Mouse (Mus musculus): ENCODE measurements around the gene Batf. TPM values are rescaled to one million over a fixed set of nuclear protein-coding genes. Genes with fewer than 3 reads are reported as not detected.

Gene Batf
- 1.1 and 1.5 TPM in 2 replicates for polyA plus RNA-seq (2014; fragmentation: Nextera tagmentation; extraction: Ambion mirVana)

DNA sequence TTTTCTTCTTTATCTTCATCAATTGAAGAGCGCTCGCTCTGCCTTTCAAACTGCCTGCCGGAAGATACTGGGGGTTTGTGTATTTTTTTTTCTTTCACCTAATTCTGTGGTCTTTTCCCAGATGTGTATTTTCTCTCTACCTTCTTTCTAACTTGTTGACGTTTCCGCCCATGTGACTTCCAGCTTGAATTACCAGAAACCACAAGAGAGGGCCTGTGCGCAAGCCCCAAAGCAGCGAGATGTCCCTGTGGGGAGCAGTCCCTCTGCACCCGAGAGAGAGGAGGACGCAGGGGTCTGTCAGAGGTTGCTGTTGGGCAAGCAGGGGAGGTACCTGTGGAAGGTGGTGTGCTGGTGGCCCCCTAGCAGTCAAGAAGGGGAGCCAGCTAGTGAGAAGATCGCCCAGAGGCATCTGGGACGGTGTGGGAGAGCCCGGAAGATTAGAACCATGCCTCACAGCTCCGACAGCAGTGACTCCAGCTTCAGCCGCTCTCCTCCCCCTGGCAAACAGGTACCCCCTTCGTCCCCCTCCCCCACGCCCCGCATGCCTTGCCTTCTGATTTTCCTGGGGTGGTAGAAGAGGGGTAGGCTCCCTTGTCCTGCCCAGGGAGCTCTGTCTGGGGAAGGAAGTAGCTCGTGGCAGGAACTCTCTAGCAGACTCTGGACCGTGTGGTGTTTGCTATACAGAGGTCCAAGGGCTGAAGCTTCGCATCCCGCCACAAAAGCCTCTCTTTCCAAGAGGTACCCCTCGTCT is at the start of gene Batf:
Gene Batf (plus strand): TSS at position 204 of the 751 bp plus-strand sequence.
- Histone ChIP-seq H3K9me3 (ENCODE audit: control insufficient read depth, low read length) (no peaks in the 10 kb centered on the region), H3K9ac (ENCODE audit: low read length) (no peak within 1 kb of the TSS), H3K4me3 (ENCODE audit: low read depth, low read length) (no peak within 1 kb of the TSS), H3K27me3 (ENCODE audit: control insufficient read depth, insufficient read depth, low read length) (no peaks in the 10 kb centered on the region), H3K4me1 (ENCODE audit: control insufficient read depth, insufficient read depth, low read length) (no peaks in the 10 kb centered on the region), H3K36me3 (ENCODE audit: control insufficient read depth, insufficient read depth, low read length) (no peaks in the 10 kb centered on the region), H3K27ac (ENCODE audit: low read depth, low read length) (no peak within 1 kb of the TSS), H3K4me2 (ENCODE audit: low read depth) (no peak within 1 kb of the TSS)
- 53% methylated on average over 20 of the region's 22 CpGs for WGBS
- DNase-seq (ENCODE audit: low spot score) = no peak
- no peak for ATAC-seq (ENCODE audit: insufficient read depth, low FRiP score, low TSS enrichment)

DNA sequence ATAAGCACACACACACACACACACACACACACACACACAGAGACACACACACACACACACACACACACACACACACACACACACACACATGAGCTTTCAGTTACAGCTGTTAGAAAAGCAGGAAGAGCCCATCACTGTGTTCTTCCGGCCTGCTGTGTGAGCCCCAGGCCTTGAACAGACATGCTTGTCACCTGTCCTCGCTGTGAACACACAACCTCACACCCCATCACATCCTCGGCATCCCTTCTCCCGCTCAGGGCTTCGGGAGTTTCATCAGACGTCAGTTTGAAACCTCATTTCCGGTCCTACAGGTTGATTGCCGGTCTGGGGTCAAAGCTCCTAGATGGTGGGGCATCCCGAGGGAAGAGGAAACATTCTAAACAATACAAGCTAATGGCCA is 48.5 kb upstream of the Batf start:
- peaks cover 3% of the 10 kb centered on the region; the same call in 1 of the 2 replicates for H3K4me1 ChIP-seq (ENCODE audit: control insufficient read depth, insufficient read depth, low read length)
- no peak overlapping the region for H3K4me3 ChIP-seq (ENCODE audit: low read depth, low read length)
- H3K27ac ChIP-seq (ENCODE audit: low read depth, low read length) = no peak overlapping the region
- ATAC-seq (ENCODE audit: insufficient read depth, low FRiP score, low TSS enrichment) = no peak
- H3K27me3 ChIP-seq (ENCODE audit: control insufficient read depth, insufficient read depth, low read length) = no peaks in the 10 kb centered on the region
- H3K9me3 ChIP-seq (ENCODE audit: control insufficient read depth, low read length) = no peaks in the 10 kb centered on the region
- no peak for DNase-seq (ENCODE audit: low spot score)
- no peaks in the 10 kb centered on the region for H3K36me3 ChIP-seq (ENCODE audit: control insufficient read depth, insufficient read depth, low read length)
- 80% methylated on average over 9 of the region's 9 CpGs for WGBS
- H3K4me2 ChIP-seq (ENCODE audit: low read depth) = no peak overlapping the region
- no peak overlapping the region for H3K9ac ChIP-seq (ENCODE audit: low read length)

DNA sequence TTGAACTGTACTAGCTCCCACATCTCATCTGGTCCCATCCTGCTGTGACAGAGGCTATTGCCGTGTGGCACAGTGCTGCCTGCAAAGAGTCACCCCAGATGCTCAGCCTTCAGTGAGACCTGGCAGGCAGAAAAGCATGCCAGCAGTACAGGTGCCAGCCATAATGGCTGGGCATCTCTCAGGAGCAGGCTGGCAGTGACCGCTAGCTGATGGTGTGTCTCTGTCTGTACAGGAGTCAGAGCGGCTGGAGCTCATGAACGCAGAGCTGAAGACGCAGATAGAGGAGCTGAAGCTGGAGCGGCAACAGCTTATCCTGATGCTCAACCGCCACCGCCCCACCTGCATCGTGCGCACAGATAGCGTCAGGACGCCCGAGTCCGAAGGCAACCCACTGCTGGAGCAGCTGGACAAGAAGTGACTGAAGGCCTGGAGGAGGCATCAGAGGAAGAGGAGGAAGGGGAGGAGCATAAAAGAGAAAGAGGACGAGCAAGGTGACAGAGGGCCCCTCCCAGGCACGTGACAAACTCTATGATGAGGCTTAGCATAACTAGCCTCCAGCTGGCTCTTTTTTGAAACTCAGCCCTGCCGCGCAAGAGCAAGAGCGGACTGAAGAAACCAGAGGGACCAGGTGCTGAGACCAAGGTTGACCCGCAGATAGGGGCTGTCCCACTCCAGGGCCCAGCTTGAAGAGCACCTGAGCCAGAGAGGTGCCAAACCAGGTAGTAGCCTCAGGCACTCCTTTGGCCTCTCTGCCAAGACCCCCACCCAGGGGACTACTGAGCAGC is 47.7 kb upstream of the Batf start:
- Histone ChIP-seq H3K27me3 (ENCODE audit: control insufficient read depth, insufficient read depth, low read length) (no peaks in the 10 kb centered on the region), H3K4me2 (ENCODE audit: low read depth) (no peak overlapping the region), H3K36me3 (ENCODE audit: control insufficient read depth, insufficient read depth, low read length) (no peaks in the 10 kb centered on the region), H3K9me3 (ENCODE audit: control insufficient read depth, low read length) (no peaks in the 10 kb centered on the region), H3K4me3 (ENCODE audit: low read depth, low read length) (no peak overlapping the region), H3K4me1 (ENCODE audit: control insufficient read depth, insufficient read depth, low read length) (peaks cover 3% of the 10 kb centered on the region; the same call in 1 of the 2 replicates), H3K9ac (ENCODE audit: low read length) (no peak overlapping the region), H3K27ac (ENCODE audit: low read depth, low read length) (no peak overlapping the region)
- DNase-seq (ENCODE audit: low spot score) (no peak), ATAC-seq (ENCODE audit: insufficient read depth, low FRiP score, low TSS enrichment) (no peak)
- WGBS = 79% methylated on average over 20 of the region's 20 CpGs

DNA sequence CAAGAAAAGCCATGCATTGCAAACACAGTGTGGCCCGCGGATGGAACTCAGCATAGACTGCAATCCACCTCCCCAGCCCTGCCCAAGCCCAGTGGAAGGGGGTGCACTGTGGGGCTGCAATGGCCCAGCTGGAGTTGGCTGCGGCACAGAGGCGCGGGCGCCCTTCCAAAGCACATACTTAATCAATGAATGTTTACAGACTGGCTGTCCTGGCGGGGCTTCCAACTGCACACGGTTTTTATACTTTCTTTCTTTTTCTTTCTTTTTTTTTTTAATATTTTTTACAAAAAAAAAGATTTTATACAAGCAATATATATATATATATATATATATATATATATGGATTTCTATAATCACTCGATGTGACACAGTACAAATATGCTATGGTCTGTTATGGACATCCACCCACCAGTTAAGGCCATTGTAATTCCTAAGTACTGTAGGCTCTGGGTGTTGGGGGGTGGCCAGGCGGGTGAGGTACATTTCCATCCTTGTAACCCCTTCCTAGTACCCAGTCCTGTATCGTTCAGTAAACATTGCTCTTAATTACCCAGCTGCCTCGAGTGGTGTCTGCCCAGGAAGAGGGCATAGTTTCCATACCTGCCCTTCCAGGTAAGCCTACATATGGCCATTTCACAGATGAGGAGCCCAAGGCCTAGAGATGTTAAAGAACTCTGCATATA is 47.0 kb upstream of the Batf start:
- ATAC-seq (ENCODE audit: insufficient read depth, low FRiP score, low TSS enrichment) (no peak), DNase-seq (ENCODE audit: low spot score) (no peak)
- no peak overlapping the region for H3K27ac ChIP-seq (ENCODE audit: low read depth, low read length)
- peaks cover 3% of the 10 kb centered on the region; the same call in 1 of the 2 replicates for H3K4me1 ChIP-seq (ENCODE audit: control insufficient read depth, insufficient read depth, low read length)
- H3K4me3 ChIP-seq (ENCODE audit: low read depth, low read length) = no peak overlapping the region
- H3K27me3 ChIP-seq (ENCODE audit: control insufficient read depth, insufficient read depth, low read length) = no peaks in the 10 kb centered on the region
- H3K9me3 ChIP-seq (ENCODE audit: control insufficient read depth, low read length) = no peaks in the 10 kb centered on the region
- no peak overlapping the region for H3K4me2 ChIP-seq (ENCODE audit: low read depth)
- H3K36me3 ChIP-seq (ENCODE audit: control insufficient read depth, insufficient read depth, low read length) = no peaks in the 10 kb centered on the region
- 90% methylated on average over 12 of the region's 12 CpGs for WGBS
- no peak overlapping the region; the same call in 1 of the 2 replicates for H3K9ac ChIP-seq (ENCODE audit: low read length)

- 79% methylated on average over 10 of the region's 10 CpGs for WGBS
- no peak for DNase-seq (ENCODE audit: low spot score)
- no peaks in the 10 kb centered on the region for H3K36me3 ChIP-seq (ENCODE audit: control insufficient read depth, insufficient read depth, low read length)
These were observed 45.5 kb upstream of the Batf start for GRCm38 (mm10) chr12:85640852-85641563.

GRCm38 (mm10) chr12:85641564-85641931 is 44.9 kb upstream of the Batf start:
- no peak for DNase-seq (ENCODE audit: low spot score)
- no peaks in the 10 kb centered on the region for H3K9me3 ChIP-seq (ENCODE audit: control insufficient read depth, low read length)
- H3K36me3 ChIP-seq (ENCODE audit: control insufficient read depth, insufficient read depth, low read length) = no peaks in the 10 kb centered on the region
- H3K9ac ChIP-seq (ENCODE audit: low read length) = no peak overlapping the region
- no peak overlapping the region for H3K27ac ChIP-seq (ENCODE audit: low read depth, low read length)
- H3K27me3 ChIP-seq (ENCODE audit: control insufficient read depth, insufficient read depth, low read length) = no peaks in the 10 kb centered on the region
- ATAC-seq (ENCODE audit: insufficient read depth, low FRiP score, low TSS enrichment) = no peak
- WGBS = 54% methylated on average over 4 of the region's 4 CpGs
- H3K4me1 ChIP-seq (ENCODE audit: control insufficient read depth, insufficient read depth, low read length) = peaks cover 3% of the 10 kb centered on the region; the same call in 1 of the 2 replicates
- H3K4me2 ChIP-seq (ENCODE audit: low read depth) = no peak overlapping the region
- H3K4me3 ChIP-seq (ENCODE audit: low read depth, low read length) = no peak overlapping the region

More at GRCm38 (mm10) chr12:85640852-85641563, 45.5 kb upstream of the Batf start:
- Histone ChIP-seq H3K27ac (ENCODE audit: low read depth, low read length) (no peak overlapping the region), H3K27me3 (ENCODE audit: control insufficient read depth, insufficient read depth, low read length) (no peaks in the 10 kb centered on the region), H3K9ac (ENCODE audit: low read length) (no peak overlapping the region), H3K4me3 (ENCODE audit: low read depth, low read length) (no peak overlapping the region), H3K4me1 (ENCODE audit: control insufficient read depth, insufficient read depth, low read length) (peaks cover 3% of the 10 kb centered on the region; the same call in 1 of the 2 replicates), H3K4me2 (ENCODE audit: low read depth) (no peak overlapping the region), H3K9me3 (ENCODE audit: control insufficient read depth, low read length) (no peaks in the 10 kb centered on the region)
- ATAC-seq (ENCODE audit: insufficient read depth, low FRiP score, low TSS enrichment) = no peak

GRCm38 (mm10) chr12:85643735-85644134 is 42.7 kb upstream of the Batf start:
- Histone ChIP-seq H3K27ac (ENCODE audit: low read depth, low read length) (no peak overlapping the region), H3K36me3 (ENCODE audit: control insufficient read depth, insufficient read depth, low read length) (no peaks in the 10 kb centered on the region)
- WGBS = 78% methylated on average over 5 of the region's 5 CpGs

DNA sequence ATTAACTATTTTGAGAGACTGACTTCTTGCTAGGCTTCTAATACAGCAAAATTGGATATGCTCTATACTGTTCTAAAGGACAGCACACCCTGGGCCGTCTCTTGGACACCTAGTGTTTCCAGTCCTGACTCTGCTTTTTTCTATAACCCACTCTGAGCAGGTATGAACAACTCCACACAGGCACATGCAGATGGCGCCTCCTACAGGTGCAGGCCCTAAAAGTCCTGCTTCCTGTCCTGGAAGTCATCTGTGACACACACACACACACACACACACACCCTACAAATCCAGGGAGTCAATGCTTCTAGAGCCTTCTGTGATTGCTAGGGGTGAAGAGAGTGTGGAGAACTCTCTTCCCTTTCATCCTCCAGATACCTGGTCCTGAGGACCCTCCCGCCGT is 40.8 kb upstream of the Batf start:
- Histone ChIP-seq H3K4me3 (ENCODE audit: low read depth, low read length) (no peak overlapping the region), H3K9me3 (ENCODE audit: control insufficient read depth, low read length) (no peaks in the 10 kb centered on the region), H3K4me2 (ENCODE audit: low read depth) (no peak overlapping the region), H3K27ac (ENCODE audit: low read depth, low read length) (no peak overlapping the region), H3K27me3 (ENCODE audit: control insufficient read depth, insufficient read depth, low read length) (no peaks in the 10 kb centered on the region), H3K36me3 (ENCODE audit: control insufficient read depth, insufficient read depth, low read length) (no peaks in the 10 kb centered on the region), H3K9ac (ENCODE audit: low read length) (no peak overlapping the region), H3K4me1 (ENCODE audit: control insufficient read depth, insufficient read depth, low read length) (peaks cover 3% of the 10 kb centered on the region; the same call in 1 of the 2 replicates)
- ATAC-seq (ENCODE audit: insufficient read depth, low FRiP score, low TSS enrichment) = no peak
- 92% methylated on average over 4 of the region's 4 CpGs for WGBS
- no peak for DNase-seq (ENCODE audit: low spot score)

More at GRCm38 (mm10) chr12:85643735-85644134, 42.7 kb upstream of the Batf start:
- Histone ChIP-seq H3K9ac (ENCODE audit: low read length) (no peak overlapping the region), H3K27me3 (ENCODE audit: control insufficient read depth, insufficient read depth, low read length) (no peaks in the 10 kb centered on the region), H3K4me2 (ENCODE audit: low read depth) (no peak overlapping the region), H3K4me3 (ENCODE audit: low read depth, low read length) (no peak overlapping the region), H3K4me1 (ENCODE audit: control insufficient read depth, insufficient read depth, low read length) (peaks cover 3% of the 10 kb centered on the region; the same call in 1 of the 2 replicates), H3K9me3 (ENCODE audit: control insufficient read depth, low read length) (no peaks in the 10 kb centered on the region)
- DNase-seq (ENCODE audit: low spot score) (no peak), ATAC-seq (ENCODE audit: insufficient read depth, low FRiP score, low TSS enrichment) (no peak)

Data from neural tube, embryonic 11.5 days (tissue).